Mouse (Mus musculus) MEL (cell line): Measurements from ENCODE around the gene Letm1.

Experiments used
- CTCF ChIP-seq, 3 experiments: IDR thresholded peaks in 2 of 3; conservative IDR thresholded peaks in 1 of 3; 2 replicates each; pipeline ENCODE4 v1.5.1; 2011 to 2012; ENCODE audit warnings: low read length in 3 of 3, low read depth in 2 of 3, mild to moderate bottlenecking in 2 of 3, improper control_type of control experiment in 1 of 3, inconsistent platforms in 1 of 3, mixed read lengths in 1 of 3, moderate library complexity in 1 of 3; ENCODE audit not compliant: control insufficient read depth in 1 of 3, insufficient read depth in 1 of 3, poor library complexity in 1 of 3, severe bottlenecking in 1 of 3
- E2F4 ChIP-seq: IDR thresholded peaks from 2 replicates; pipeline ENCODE4 v1.6.1; 2011; ENCODE audit warnings: low read depth, low read length, improper control_type of control experiment, borderline replicate concordance
- ELF1 ChIP-seq: IDR thresholded peaks from 2 replicates; pipeline ENCODE4 v1.6.1; 2014; ENCODE audit warnings: low read depth, mild to moderate bottlenecking, inconsistent platforms, low read length, improper control_type of control experiment, moderate library complexity
- EP300 ChIP-seq, 2 experiments: IDR thresholded peaks; 2 replicates each; pipeline ENCODE4 v1.6.1; 2011; ENCODE audit warnings: improper control_type of control experiment in 2 of 2, low read length in 2 of 2, low read depth in 1 of 2, mild to moderate bottlenecking in 1 of 2
- GATA1 ChIP-seq: IDR thresholded peaks from 2 replicates; pipeline ENCODE4 v1.6.1; 2011; ENCODE audit warnings: low read depth, low read length, improper control_type of control experiment
- MYC ChIP-seq: IDR thresholded peaks from 2 replicates; pipeline ENCODE4 v1.6.1; 2011; ENCODE audit warnings: low read depth, mild to moderate bottlenecking, low read length, improper control_type of control experiment, moderate library complexity
- SIN3A ChIP-seq: IDR thresholded peaks from 2 replicates; pipeline ENCODE4 v1.6.1; 2012; ENCODE audit warnings: low read length, improper control_type of control experiment, inconsistent platforms
- ZKSCAN1 ChIP-seq: IDR thresholded peaks from 2 replicates; pipeline ENCODE4 v1.6.1; 2012; ENCODE audit warnings: low read depth, mild to moderate bottlenecking, inconsistent platforms, low read length, improper control_type of control experiment, moderate library complexity

DNA sequence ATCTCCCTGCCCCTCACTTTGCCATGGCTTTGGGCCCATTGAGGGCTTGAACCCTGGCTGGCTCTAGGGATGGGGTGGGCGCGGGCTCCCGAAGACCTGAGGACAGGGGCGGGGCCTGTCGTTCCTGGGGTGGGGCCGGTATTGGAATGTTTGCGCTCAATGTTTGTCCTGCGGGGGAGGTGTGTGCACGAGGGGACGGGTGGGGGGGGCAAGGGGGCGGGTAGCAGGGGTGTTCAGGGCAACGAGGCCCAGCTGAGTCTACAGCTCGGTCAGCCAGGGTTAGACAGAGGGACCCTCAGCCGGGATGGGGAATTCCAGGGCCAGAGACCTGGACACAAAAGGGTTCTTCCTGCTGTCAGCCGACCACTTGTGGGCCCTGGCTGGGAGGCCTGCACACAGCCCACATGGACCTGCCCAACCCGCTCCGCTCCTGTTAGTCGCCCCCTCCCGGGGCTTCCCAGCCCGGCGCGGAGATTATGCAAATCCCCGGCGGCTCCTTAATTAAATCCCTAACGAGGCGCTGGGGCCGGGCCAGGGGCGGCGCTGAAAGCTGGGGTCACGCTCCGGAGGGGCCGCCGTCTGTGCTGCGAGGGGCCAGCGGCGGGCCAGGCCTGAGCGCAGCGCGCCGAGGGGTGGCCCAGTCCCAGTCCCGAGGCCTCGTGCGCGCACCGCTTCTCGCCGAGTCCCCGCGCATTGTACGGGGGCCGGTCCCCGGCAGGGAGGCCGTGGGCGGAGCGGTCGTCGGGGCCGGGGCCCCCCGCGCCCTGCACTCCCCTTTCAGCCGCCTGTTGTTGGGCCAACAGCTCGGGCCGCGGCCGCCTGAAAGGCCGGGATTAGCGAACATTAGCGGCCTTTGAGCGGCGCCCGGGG lies 87.5 kb downstream of the Letm1 start:
- TF ChIP-seq E2F4, result no peak
- TF ChIP-seq MYC, result no peak
- no peak for TF ChIP-seq CTCF (IDR thresholded peaks at IDR 0.05 in 2 of 3, conservative IDR thresholded peaks at IDR 0.05 in 1 of 3; ENCODE audit: control insufficient read depth in 1 of 3, insufficient read depth in 1 of 3, low read depth in 2 of 3, low read length in 3 of 3, poor library complexity in 1 of 3, severe bottlenecking in 1 of 3)
- no peak for TF ChIP-seq ZKSCAN1
- TF ChIP-seq ELF1, result no peak
- no peak for TF ChIP-seq GATA1
- TF ChIP-seq SIN3A, result no peak
- TF ChIP-seq EP300 (IDR thresholded peaks at IDR 0.05; ENCODE audit: low read depth in 1 of 2, low read length in 2 of 2), result no peak
